Mouse (Mus musculus) heart, postnatal 36 days (tissue): ENCODE measurements at regions not wholly inside any gene's neighbourhood (a gene's known extent, or its start where the extent isn't known, plus 50 kb on each side); places are given as distances from the start of the nearest gene placed in this dataset.

ENCODE experiments used
- DNase-seq, 2 experiments: peaks; one replicate each; pipeline ENCODE4 v3.0.0; 2021 to 2022
- intact Hi-C: fragments of 180-260 bp; cut with DNase I; formaldehyde crosslinking; loops from one replicate; pipeline ENCODE4 v1.15.1; 2025

DNA sequence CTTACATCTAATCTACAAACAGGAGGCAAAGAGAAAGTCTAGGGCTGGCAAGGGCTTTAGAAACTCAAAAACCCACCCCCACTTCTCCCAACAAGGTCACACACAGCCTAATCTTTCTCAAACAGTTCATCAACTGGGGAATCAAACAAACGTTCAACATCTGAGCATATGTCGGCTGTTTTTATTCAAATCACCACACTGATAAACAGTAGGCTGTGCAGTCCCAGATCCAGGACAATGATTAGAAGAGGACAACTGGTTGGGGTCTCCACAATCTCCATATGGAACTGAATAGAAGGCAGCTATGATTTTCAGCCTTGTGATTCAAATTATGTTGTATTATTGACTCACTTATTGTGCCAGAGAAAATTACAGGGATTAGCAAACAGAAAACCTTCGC lies 193.1 kb upstream of the Clnk start:
- no peak for DNase-seq
- intact Hi-C loops = no loop called here

DNA sequence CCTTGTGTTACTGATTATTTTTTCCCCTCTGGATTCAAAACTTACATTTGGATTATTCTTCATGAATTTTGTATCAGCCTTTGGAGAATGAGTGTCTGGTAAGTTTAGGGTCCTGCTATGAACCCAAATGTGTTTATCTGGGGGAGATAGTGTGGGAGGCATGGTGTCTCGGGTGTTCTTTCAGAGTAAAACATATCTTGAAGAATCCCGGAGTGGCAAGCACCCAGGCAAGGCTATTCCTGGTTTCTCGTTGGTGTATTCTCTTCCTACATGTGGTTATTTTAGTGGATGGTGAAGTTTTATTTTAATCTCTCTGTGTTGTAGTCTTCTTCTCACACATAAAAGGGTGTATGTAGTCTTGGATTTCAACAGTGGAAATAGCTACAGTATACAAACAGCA lies 186.4 kb upstream of the Clnk start:
- no peak for DNase-seq
- intact Hi-C loops = no loop called here

DNA sequence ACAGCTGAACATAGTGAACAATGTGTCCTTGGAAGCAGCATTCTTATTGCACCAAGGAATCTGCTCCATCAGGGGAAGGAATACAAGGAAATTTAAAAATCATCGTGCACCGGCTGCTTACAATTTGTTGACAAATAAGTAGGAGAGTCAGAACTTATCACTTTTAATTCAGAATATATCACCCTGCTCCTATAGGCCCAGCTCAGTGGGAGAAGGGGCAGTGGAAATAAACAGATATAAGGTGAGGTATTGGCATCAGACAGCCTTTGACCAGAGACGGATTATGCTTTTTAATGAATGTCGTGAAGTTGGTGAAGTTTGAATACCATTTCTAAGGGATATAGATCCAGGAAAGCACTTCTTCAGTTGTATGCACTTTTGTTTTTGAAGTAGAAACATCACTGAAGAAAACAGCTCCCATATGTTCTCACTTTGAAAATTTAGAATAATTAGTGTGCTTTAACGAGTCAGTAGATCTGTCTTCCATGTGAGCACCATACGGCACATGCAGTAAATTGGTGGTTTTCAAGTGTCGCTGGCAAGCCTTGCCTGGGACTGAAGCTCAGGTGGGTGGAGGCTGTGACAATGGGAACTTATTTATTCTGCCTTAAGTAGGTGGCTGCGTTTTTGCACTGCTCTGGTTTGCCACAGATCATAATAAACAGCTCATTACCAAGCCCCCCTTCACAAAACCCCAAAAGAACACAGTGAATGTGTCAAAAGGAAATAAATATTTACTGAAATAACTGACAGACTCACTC lies 176.1 kb upstream of the Clnk start:
- no peak for DNase-seq
- intact Hi-C loops = no loop called here

DNA sequence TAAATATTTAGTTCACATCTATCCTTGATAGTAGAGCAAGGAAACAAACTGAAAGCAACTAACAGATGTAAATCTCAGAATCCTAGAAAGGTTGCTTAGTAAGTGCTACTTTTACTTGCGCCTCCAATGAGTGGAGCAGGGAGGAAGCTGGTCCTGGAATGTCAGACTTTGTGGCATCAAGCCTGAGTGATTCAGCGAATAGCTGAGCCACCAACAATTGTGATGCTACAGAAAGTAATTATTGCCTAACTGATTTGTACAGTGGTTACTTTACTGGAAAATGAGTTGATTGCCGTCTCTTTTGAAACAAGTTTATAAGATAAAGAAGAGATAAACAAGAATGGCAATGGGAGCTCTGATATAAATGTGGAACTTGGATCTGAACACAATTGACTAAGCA lies 173.9 kb upstream of the Clnk start:
- no peak for DNase-seq
- intact Hi-C loops = no loop called here

GRCm38 (mm10) chr5:39049141-39049540 lies 172.5 kb upstream of the Clnk start:
- intact Hi-C loops = no loop called here
- DNase-seq = no peak

GRCm38 (mm10) chr5:39040467-39040866 lies 163.9 kb upstream of the Clnk start:
- intact Hi-C loops = no loop called here
- no peak for DNase-seq

DNA sequence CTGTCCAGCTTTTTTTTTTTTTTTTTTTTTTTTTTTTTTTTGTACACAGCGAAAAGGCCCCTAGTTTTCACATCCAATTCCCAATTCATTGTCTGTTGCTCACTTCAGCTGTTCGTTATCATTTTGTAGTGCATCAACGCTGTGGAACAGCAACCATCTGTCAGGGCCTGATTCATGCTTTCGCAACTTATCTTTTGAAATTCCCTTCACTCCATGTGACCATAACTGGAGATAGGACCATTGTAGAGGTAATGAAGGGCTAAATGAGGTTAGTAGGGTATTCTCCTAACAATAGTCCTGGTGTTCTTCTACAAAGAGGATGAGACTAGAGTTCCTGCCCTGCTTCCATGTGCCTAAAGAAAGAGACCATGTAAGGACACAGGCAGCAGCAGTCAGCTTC lies 146.6 kb upstream of the Clnk start:
- DNase-seq = no peak
- intact Hi-C loops = no loop called here

GRCm38 (mm10) chr5:39000643-39001042 lies 124.0 kb upstream of the Clnk start:
- intact Hi-C loops = no loop called here
- DNase-seq = no peak

- DNase-seq = no peak
- intact Hi-C loops = no loop called here
These were observed 123.1 kb upstream of the Clnk start for GRCm38 (mm10) chr5:38999700-39000099.

DNA sequence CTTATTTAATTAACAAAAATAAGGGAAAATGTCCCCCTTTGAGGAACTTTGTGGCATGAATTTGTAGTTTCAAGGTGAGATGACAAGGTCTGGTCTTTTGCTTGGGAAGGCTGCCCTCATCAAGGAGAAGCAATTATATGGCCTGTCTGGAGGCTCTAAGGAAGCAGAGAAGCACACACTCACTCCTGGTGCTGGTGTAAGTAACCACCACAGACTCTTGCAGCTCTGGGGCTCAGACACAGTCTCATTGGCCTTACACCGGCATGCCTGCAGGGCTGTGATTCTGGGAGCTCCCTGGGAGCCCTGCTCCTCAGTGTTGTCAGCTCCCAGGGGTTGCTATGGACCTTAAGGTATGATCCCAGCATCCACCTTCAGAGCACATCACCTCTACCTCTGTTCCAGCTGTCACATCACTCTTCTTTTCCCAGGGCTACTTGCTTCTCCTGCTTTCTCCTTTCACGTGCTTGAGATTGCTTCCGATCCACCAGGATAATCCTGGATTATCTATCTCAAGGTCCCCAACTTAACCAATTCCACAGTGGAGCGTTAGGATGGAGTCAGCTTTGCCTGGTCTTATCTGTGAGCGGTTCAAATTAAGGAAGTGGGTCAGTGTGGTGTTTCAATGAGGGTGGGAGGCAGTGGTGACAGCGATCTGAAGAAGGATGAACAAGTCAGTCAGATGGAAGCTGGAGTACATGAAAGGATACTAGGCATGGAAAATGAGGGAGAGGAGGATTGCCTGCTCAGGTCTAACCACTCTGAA lies 96.0 kb upstream of the Clnk start:
- intact Hi-C loops = no loop called here
- no peak for DNase-seq

DNA sequence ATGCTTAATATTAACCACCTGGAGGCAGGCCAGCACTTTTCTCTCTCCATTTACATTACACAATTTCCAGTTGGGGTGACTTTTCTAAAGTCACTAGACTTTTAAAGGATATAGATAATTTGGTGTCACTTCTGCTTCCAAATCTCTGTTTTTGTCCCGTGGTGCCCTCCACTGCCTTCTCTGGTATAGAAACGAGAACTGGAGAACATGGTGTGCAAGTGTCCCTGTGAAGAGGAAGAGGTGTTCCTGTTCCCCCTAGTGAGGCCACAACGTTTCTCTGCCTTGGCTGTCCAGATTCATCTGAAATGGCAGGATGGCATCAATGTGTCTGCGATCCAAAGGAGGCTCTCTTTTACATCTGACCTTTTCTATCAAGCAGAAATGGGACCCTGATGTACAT lies 93.9 kb upstream of the Clnk start:
- intact Hi-C loops = no loop called here
- no peak for DNase-seq

DNA sequence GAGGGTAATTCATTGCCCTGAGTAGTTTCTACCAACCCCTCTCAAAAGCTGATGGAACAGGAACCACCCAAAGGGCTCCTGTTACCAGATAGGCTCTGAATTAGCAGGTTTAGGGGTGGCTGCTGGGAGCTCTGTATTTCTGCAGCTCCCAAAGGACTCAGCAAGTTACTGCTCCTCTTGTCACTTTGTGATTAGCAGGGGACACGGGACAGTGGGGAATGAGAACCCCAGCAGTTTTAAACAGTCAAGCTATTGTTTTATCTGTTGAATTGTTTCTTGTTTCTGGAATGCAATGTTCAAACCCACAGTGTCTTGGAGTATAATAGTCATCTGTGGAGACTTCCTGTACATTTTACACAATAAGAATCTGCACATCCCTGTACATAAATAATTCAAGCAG lies 90.4 kb upstream of the Clnk start:
- intact Hi-C loops = no loop called here
- DNase-seq = no peak

GRCm38 (mm10) chr5:38964445-38964844 lies 87.8 kb upstream of the Clnk start:
- no peak for DNase-seq
- intact Hi-C loops = no loop called here

DNA sequence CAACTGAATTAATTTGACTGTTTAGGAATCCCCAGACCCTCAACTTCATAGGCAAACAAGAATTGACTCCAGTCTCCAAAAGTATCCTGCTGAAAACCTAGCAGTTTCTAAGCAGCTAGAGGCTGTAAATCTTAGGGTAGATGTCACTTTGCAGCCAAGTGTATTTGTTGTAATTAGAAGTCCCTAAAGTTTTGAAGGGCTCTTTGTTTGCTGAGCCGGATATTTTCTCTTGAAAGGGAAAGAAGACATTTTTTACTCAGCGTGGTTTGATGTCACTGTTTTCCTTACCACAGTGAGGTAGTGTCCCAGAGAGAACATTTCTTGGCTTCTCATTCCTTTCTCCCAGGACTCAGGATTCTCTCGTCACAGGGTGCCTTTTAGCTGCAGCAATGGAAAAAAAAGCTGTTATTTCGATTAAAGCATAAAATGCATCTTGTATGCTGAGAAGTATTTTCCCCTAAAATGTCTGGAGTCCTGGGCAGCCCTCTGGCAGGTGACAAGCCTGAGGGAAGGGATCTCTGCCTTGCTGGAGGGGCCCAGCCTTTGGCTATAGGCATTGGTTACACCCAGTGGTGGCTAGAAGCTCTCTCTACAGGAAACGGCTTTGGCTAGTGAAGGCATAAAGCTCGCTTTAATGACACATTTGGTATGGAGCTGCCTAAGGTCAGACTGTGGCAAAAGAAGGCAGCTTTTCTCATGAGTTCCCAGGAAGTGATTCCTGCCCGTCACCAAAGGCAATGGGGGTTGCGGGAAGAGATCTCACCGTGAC lies 74.1 kb upstream of the Clnk start:
- intact Hi-C loops = no loop called here
- no peak for DNase-seq

GRCm38 (mm10) chr5:38945903-38946686 lies 69.5 kb upstream of the Clnk start:
- DNase-seq = no peak
- intact Hi-C loops = no loop called here

GRCm38 (mm10) chr5:38932382-38933079 lies 55.9 kb upstream of the Clnk start:
- DNase-seq = no peak
- intact Hi-C loops = no loop called here

- no peak for DNase-seq
- intact Hi-C loops = no loop called here
These were observed 50.4 kb upstream of the Clnk start for GRCm38 (mm10) chr5:38927051-38927450.
